Mouse (Mus musculus) E14TG2a.4 (cell line): ENCODE measurements around the gene Srd5a3.

ENCODE experiments used
- H3K27me3 ChIP-seq: 2 replicates; pipeline ENCODE4 v1.6.1; 2014; ENCODE audit warnings: low read length, control low read depth; ENCODE audit not compliant: insufficient read depth
- H3K36me3 ChIP-seq: 2 replicates; pipeline ENCODE4 v1.6.1; 2014; ENCODE audit warnings: low read length, control low read depth; ENCODE audit not compliant: insufficient read depth
- H3K4me1 ChIP-seq: replicated peaks from 2 replicates; pipeline ENCODE4 v1.6.1; 2014; ENCODE audit warnings: low read depth, low read length, control low read depth
- H3K4me3 ChIP-seq: replicated peaks from 2 replicates; pipeline ENCODE4 v1.5.1; 2014; ENCODE audit warnings: mild to moderate bottlenecking, low read length
- H3K9me3 ChIP-seq: 2 replicates; pipeline ENCODE4 v1.6.1; 2014; ENCODE audit warnings: low read length, control low read depth
- CTCF ChIP-seq: conservative IDR thresholded peaks from 2 replicates; pipeline ENCODE4 v1.5.1; 2014; ENCODE audit warnings: low read length
- NANOG ChIP-seq: IDR thresholded peaks from 2 replicates; pipeline ENCODE4 v1.6.1; 2014; ENCODE audit warnings: borderline replicate concordance, low read length, mixed read lengths
- POU5F1 ChIP-seq: IDR thresholded peaks from 2 replicates; pipeline ENCODE4 v1.6.1; 2014; ENCODE audit warnings: low read length, borderline replicate concordance

Gene Srd5a3

DNA sequence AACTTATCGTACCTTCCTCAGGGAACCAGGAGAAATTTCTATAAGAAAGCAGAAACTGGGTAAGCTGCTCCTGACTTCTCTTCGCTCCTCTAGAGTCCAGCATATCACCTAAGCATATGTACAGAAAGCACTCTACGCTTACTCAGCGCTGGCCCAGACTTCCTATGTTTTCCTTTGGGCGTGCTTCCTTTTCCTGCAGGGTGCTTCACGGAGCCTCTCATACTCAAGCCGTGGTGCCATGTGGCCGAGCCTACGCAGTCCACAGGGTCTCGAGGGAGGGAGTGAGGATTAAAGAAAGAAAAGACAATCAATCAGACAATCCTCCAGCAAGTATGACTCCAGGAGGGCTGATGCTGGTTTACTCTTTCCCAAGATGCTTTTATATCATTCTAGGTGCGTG is 36.8 kb downstream of the Srd5a3 start:
- Histone ChIP-seq H3K27me3 (no peaks in the 10 kb centered on the region), H3K36me3 (no peaks in the 10 kb centered on the region), H3K4me1 (peaks cover 37% of the 10 kb centered on the region), H3K9me3 (no peaks in the 10 kb centered on the region), H3K4me3 (no peak overlapping the region)
- no peak for TF ChIP-seq NANOG
- TF ChIP-seq POU5F1 = no peak
- TF ChIP-seq CTCF = no peak

GRCm38 (mm10) chr5:76177664-76178063 is 37.6 kb downstream of the Srd5a3 start:
- H3K36me3 ChIP-seq = no peaks in the 10 kb centered on the region
- peaks cover 37% of the 10 kb centered on the region for H3K4me1 ChIP-seq
- no peak overlapping the region for H3K4me3 ChIP-seq
- H3K9me3 ChIP-seq = no peaks in the 10 kb centered on the region
- no peaks in the 10 kb centered on the region; the same call in 1 of the 2 replicates for H3K27me3 ChIP-seq
- no peak for TF ChIP-seq CTCF
- no peak for TF ChIP-seq NANOG
- no peak for TF ChIP-seq POU5F1

- H3K4me1 ChIP-seq = peaks cover 45% of the 10 kb centered on the region
Measured at GRCm38 (mm10) chr5:76179171-76179570, 39.1 kb downstream of the Srd5a3 start.

GRCm38 (mm10) chr5:76179791-76180190 is 39.7 kb downstream of the Srd5a3 start:
- no peaks in the 10 kb centered on the region; the same call in 1 of the 2 replicates for H3K27me3 ChIP-seq
- no peaks in the 10 kb centered on the region for H3K9me3 ChIP-seq
- TF ChIP-seq CTCF (no peak), NANOG (no peak), POU5F1 (no peak)
- H3K4me3 ChIP-seq = no peak overlapping the region
- H3K36me3 ChIP-seq = no peaks in the 10 kb centered on the region
- peaks cover 47% of the 10 kb centered on the region for H3K4me1 ChIP-seq

More at GRCm38 (mm10) chr5:76179171-76179570, 39.1 kb downstream of the Srd5a3 start:
- Histone ChIP-seq H3K4me3 (no peak overlapping the region), H3K27me3 (no peaks in the 10 kb centered on the region; the same call in 1 of the 2 replicates), H3K36me3 (no peaks in the 10 kb centered on the region), H3K9me3 (no peaks in the 10 kb centered on the region)
- no peak for TF ChIP-seq POU5F1
- TF ChIP-seq NANOG = no peak
- TF ChIP-seq CTCF = no peak

DNA sequence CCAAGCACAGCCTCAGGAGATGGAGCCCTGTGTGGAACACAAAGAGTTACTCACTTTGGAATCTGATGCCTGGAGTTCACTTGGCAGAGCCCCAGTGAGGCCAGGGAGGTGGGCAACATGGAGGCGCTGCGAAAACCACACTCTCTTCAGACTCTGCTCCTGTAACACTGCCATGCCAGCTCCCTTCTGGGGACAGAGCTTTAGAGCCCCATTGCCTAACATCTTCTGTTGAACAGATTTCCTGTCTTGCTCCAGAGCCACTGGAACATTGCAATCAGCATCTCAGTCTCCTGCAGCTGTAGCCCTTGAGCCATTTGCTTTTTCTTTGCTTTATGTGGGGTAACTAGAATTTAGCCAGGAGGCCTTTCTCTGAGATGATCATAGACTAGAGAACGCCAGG is 42.3 kb downstream of the Srd5a3 start:
- TF ChIP-seq CTCF = no peak
- no peak for TF ChIP-seq NANOG
- TF ChIP-seq POU5F1 = no peak
- no peaks in the 10 kb centered on the region for H3K9me3 ChIP-seq
- H3K27me3 ChIP-seq = no peaks in the 10 kb centered on the region; the same call in 1 of the 2 replicates
- peaks cover 51% of the 10 kb centered on the region for H3K4me1 ChIP-seq
- H3K4me3 ChIP-seq = no peak overlapping the region
- H3K36me3 ChIP-seq = peaks cover 15% of the 10 kb centered on the region

GRCm38 (mm10) chr5:76183043-76183749 is 43.1 kb downstream of the Srd5a3 start:
- H3K4me3 ChIP-seq = peak overlapping the region; percentile 89
- H3K4me1 ChIP-seq = peaks cover 49% of the 10 kb centered on the region
- peaks cover 22% of the 10 kb centered on the region for H3K36me3 ChIP-seq
- no peaks in the 10 kb centered on the region; the same call in 1 of the 2 replicates for H3K27me3 ChIP-seq
- no peaks in the 10 kb centered on the region for H3K9me3 ChIP-seq
- TF ChIP-seq NANOG = no peak

DNA sequence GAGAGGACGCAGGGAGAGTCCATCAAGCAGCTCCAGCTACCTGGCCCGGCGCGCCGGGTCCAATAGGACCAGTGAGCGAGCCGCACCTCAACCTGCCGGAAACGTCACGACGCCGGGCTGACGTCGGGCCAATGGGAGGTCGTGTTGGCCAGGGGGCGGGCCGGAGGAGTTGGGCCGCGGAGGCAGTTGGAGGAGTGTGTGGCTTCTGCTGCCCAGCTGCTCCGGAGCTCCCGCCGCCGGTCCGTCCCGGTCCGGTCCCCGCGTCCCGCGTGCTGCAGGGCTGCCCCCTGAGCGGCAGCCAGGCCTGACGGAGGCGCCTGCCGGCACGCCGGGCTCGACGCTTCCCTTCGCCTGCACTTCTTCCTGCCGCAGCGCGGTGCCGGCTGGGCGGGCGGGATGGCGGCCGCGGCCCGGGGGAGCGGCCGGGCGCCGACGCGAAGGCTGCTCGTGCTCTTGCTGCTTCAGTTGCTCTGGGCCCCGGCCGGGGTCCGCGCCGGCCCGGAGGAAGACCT is 43.7 kb downstream of the Srd5a3 start, which contains the start of gene Tmem165:
Gene Tmem165, plus strand, starts transcription at position 131 of the 512 bp plus-strand sequence.
- Histone ChIP-seq H3K4me3 (peak within 1 kb of the TSS; percentile 89), H3K9me3 (no peaks in the 10 kb centered on the region), H3K4me1 (peaks cover 50% of the 10 kb centered on the region), H3K27me3 (no peaks in the 10 kb centered on the region; the same call in 1 of the 2 replicates), H3K36me3 (peaks cover 26% of the 10 kb centered on the region)
- no peak for TF ChIP-seq CTCF
- no peak for TF ChIP-seq POU5F1
- TF ChIP-seq NANOG = no peak

- H3K9me3 ChIP-seq = no peaks in the 10 kb centered on the region
- peaks cover 54% of the 10 kb centered on the region for H3K4me1 ChIP-seq
- H3K36me3 ChIP-seq = peaks cover 30% of the 10 kb centered on the region
- TF ChIP-seq NANOG = no peak
- no peak for TF ChIP-seq POU5F1
- TF ChIP-seq CTCF = no peak
- H3K27me3 ChIP-seq = no peaks in the 10 kb centered on the region; the same call in 1 of the 2 replicates
- H3K4me3 ChIP-seq = peak overlapping the region; percentile 89
Measured at GRCm38 (mm10) chr5:76184286-76185080, 44.4 kb downstream of the Srd5a3 start.
